Mouse (Mus musculus) G1E (cell line): ENCODE measurements around the gene Pglyrp1. TPM values are rescaled to one million over a fixed set of nuclear protein-coding genes. Genes with fewer than 3 reads are reported as not detected.

ENCODE experiments used
- ATAC-seq: 2 replicates; pipeline ENCODE4 v1.8.0; 2016; ENCODE audit warnings: mild to moderate bottlenecking; ENCODE audit not compliant: insufficient number of reproducible peaks, poor library complexity, low FRiP score, severe bottlenecking; ENCODE audit errors: extremely low read depth
- DNase-seq: peaks from one replicate; pipeline ENCODE4 v3.0.0; 2012; ENCODE audit warnings: low spot score
- H3K27me3 ChIP-seq: 2 replicates; pipeline ENCODE4 v1.6.1; 2012; ENCODE audit warnings: mild to moderate bottlenecking, low read length, inconsistent platforms; ENCODE audit not compliant: insufficient read depth
- H3K36me3 ChIP-seq: replicated peaks from 2 replicates; pipeline ENCODE3; 2012; ENCODE audit warnings: mild to moderate bottlenecking, inconsistent platforms
- H3K4me1 ChIP-seq: 2 replicates; pipeline ENCODE4 v1.6.1; 2012; ENCODE audit warnings: low read depth, low read length, inconsistent platforms, mixed read lengths; ENCODE audit not compliant: insufficient read depth
- H3K4me3 ChIP-seq: 2 replicates; pipeline ENCODE4 v1.5.1; 2012; ENCODE audit warnings: low read depth, mild to moderate bottlenecking, inconsistent platforms, low read length, moderate library complexity, mixed read lengths
- H3K9me3 ChIP-seq: replicated peaks from 2 replicates; pipeline ENCODE4 v1.6.1; 2012; ENCODE audit warnings: inconsistent platforms
- CTCF ChIP-seq: IDR thresholded peaks from 2 replicates; pipeline ENCODE4 v1.5.1; 2012; ENCODE audit warnings: low read depth, low read length, inconsistent platforms, mixed read lengths
- GATA1 ChIP-seq: IDR thresholded peaks from 2 replicates; pipeline ENCODE4 v1.6.1; 2012; ENCODE audit warnings: borderline replicate concordance, low read length, inconsistent platforms, mixed read lengths
- GATA2 ChIP-seq: IDR thresholded peaks from 2 replicates; pipeline ENCODE4 v1.6.1; 2012; ENCODE audit warnings: low read depth, low read length, inconsistent platforms, borderline replicate concordance
- POLR2AphosphoS5 ChIP-seq: IDR thresholded peaks from 2 replicates; pipeline ENCODE4 v1.6.1; 2012; ENCODE audit warnings: low read depth, low read length, inconsistent platforms; ENCODE audit not compliant: insufficient replicate concordance
- TAL1 ChIP-seq: conservative IDR thresholded peaks from 2 replicates; pipeline ENCODE4 v1.6.1; 2012; ENCODE audit warnings: low read depth, low read length, inconsistent platforms, mixed read lengths
- polyA plus RNA-seq: library from polyadenylated mRNA; stranded (reverse); fragments of >175 nt; gene quantifications from 2 replicates; pipeline ENCODE4 v1.2.3, GENCODE M21; 2012
- total RNA-seq, 2 experiments: library from RNA; stranded (forward) in 1 of 2; stranded (reverse) in 1 of 2; fragments of 200-1000 nt in 1 of 2; fragments of >200 nt in 1 of 2; fragmentation: Nextera tagmentation in 1 of 2; gene quantifications; 2 replicates each; pipeline ENCODE4 v1.2.3; 2014 to 2017

Gene Pglyrp1
- total and polyA plus RNA-seq, 3 experiments: not detected

GRCm38 (mm10) chr7:18884745-18885422 lies 13.8 kb downstream of the Pglyrp1 start:
- Histone ChIP-seq H3K27me3 (peaks cover 18% of the 10 kb centered on the region), H3K4me1 (0 out of 2 replicates have a peak, but pooled peaks cover 3% of the 10 kb centered on the region), H3K9me3 (no peaks in the 10 kb centered on the region), H3K36me3 (peaks cover 5% of the 10 kb centered on the region), H3K4me3 (no peak overlapping the region)
- ATAC-seq (no peak), DNase-seq (no peak)
- TF ChIP-seq CTCF: no peak
- no peak for TF ChIP-seq TAL1
- no peak for TF ChIP-seq POLR2AphosphoS5
- no peak for TF ChIP-seq GATA2
- no peak for TF ChIP-seq GATA1

DNA sequence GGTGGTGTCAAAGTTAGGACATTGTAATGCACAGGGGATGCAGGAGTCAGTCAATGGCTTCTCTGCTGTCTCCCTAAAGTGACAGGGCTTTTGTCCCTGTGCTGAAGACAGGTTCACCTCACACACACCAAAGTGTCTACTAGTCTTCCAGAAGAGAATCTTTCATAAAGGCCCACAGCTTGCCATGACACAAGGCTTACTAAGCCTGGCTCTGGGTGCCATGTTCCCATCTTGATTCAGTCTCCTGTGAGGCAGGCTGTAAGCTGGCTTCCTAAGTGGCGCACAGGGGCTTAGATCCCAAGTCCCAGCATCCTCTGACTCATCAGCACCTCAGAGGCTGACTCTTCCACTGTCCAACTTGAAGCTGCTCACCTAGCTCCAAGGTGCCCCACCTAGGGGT lies 15.8 kb downstream of the Pglyrp1 start:
- Histone ChIP-seq H3K4me1 (peaks cover 3% of the 10 kb centered on the region; the same call in 1 of the 2 replicates), H3K9me3 (no peaks in the 10 kb centered on the region), H3K27me3 (peaks cover 13% of the 10 kb centered on the region), H3K4me3 (no peak overlapping the region), H3K36me3 (peaks cover 22% of the 10 kb centered on the region)
- DNase-seq (no peak), ATAC-seq (no peak)
- TF ChIP-seq CTCF (no peak), GATA1 (no peak), POLR2AphosphoS5 (no peak)

- Histone ChIP-seq H3K4me3 (no peak overlapping the region), H3K27me3 (no peaks in the 10 kb centered on the region), H3K36me3 (peaks cover 46% of the 10 kb centered on the region), H3K9me3 (no peaks in the 10 kb centered on the region), H3K4me1 (peaks cover 18% of the 10 kb centered on the region)
- DNase-seq (no peak), ATAC-seq (no peak)
- TF ChIP-seq POLR2AphosphoS5 (no peak), CTCF (no peak), GATA1 (no peak), TAL1 (no peak), GATA2 (no peak)
These were observed 19.7 kb downstream of the Pglyrp1 start for GRCm38 (mm10) chr7:18890848-18891247.

GRCm38 (mm10) chr7:18891872-18892599 lies 20.9 kb downstream of the Pglyrp1 start:
- TF ChIP-seq TAL1 (no peak), CTCF (peak; percentile 80)
- ATAC-seq: peak; percentile 72
- peak; percentile 86 for DNase-seq
- Histone ChIP-seq H3K36me3 (peaks cover 55% of the 10 kb centered on the region), H3K4me1 (peaks cover 18% of the 10 kb centered on the region), H3K9me3 (no peaks in the 10 kb centered on the region), H3K27me3 (no peaks in the 10 kb centered on the region), H3K4me3 (peak overlapping the region; percentile 60; the same call in 1 of the 2 replicates)

DNA sequence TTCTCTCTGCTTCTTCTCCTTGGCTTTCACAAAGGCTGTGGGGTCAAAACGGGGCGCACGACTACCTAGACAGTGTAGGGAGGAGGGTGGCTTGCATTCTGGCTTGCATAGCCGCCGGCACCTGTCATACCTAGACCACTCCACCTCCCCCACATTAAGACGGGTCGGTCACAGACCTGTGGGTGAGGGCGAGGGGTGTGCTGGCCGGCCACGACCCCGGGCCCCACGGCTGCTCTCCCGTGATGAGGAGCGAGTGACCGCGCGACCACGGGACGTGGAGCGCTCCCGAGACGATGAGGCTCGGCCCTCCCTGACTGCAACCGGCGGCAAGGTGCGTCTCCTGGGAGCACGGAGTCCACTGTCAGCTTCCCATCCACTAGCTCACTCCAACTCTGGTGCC lies 21.9 kb downstream of the Pglyrp1 start:
- no peak for TF ChIP-seq GATA2
- TF ChIP-seq GATA1: no peak
- no peak for TF ChIP-seq POLR2AphosphoS5
- no peak for TF ChIP-seq TAL1
- TF ChIP-seq CTCF: no peak
- DNase-seq (no peak), ATAC-seq (no peak)
- Histone ChIP-seq H3K4me3 (no peak overlapping the region), H3K27me3 (no peaks in the 10 kb centered on the region), H3K4me1 (peaks cover 18% of the 10 kb centered on the region), H3K9me3 (no peaks in the 10 kb centered on the region), H3K36me3 (peaks cover 64% of the 10 kb centered on the region)

DNA sequence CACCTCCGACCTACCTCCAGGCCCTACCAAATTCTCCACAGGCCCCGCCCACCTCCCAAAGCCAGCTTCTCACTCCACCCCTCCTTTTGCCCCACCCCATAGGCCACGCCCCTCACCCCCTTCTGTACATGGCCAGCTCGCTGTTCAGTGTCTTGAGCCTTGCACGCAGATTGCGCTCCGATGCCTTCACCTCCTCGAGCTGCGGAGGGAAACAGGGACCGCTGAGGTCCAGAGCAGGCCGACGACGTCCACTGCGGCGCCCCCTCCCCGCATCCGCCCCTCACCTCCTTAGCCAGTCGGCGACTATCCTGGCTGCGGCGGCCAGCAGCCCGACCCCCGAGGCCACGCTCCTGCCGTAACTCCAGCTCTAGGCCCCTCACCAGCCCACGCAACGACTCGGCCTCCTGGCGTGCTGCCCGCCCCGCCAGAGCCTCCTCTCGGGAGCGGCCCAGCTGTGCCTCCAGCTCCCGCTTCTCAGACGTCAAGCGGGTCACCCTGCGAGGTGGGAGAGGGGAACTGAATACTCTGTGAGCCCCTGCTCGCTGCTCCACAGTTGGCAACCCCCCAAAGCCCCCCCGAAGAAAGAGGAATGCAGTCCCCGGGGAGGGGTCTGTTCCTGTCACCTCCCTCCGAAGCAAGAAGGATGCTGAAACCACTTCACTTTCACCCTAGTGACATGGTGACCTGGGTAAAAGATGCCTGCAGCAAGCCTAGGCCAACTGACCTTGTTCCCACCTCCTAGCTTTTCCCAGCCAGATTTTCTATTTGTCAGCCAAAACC lies 22.7 kb downstream of the Pglyrp1 start:
- Histone ChIP-seq H3K4me3 (peak overlapping the region; percentile 46; the same call in 1 of the 2 replicates), H3K27me3 (no peaks in the 10 kb centered on the region), H3K9me3 (no peaks in the 10 kb centered on the region), H3K4me1 (peaks cover 18% of the 10 kb centered on the region), H3K36me3 (peaks cover 71% of the 10 kb centered on the region)
- ATAC-seq (peak; percentile 41; the same call in 1 of the 2 replicates), DNase-seq (peak; percentile 32)
- TF ChIP-seq GATA2 (no peak), TAL1 (no peak), GATA1 (no peak), CTCF (no peak), POLR2AphosphoS5 (no peak)
